Mouse (Mus musculus): ENCODE measurements around the gene Fam129a. TPM values are rescaled to one million over a fixed set of nuclear protein-coding genes. Genes with fewer than 3 reads are reported as not detected.

Gene Fam129a
- polyA plus RNA-seq, 1 experiment, result 6.7 TPM

DNA sequence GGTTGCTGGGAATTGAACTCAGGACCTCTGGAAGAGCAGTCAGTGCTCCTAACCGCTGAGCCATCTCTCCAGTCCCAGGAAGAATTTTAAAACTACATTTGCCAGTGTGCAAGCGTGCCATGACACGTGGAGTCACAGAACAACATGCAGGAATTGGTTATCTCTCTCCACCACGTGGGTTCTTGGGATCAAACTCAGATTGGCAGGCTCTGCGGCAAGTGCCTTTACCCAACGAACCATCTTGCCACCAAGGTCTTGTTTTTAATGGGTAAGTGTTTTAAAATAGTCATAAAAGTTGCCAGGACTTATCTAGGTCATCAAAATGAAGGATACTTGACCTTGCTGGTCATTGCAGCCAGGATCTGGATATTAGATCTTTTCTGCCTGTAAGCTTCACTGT, 187.3 kb downstream of the Fam129a start:
- 73% methylated on average over 6 of the region's 6 CpGs for WGBS
- no peak for DNase-seq (ENCODE audit: low read depth, low spot score)

DNA sequence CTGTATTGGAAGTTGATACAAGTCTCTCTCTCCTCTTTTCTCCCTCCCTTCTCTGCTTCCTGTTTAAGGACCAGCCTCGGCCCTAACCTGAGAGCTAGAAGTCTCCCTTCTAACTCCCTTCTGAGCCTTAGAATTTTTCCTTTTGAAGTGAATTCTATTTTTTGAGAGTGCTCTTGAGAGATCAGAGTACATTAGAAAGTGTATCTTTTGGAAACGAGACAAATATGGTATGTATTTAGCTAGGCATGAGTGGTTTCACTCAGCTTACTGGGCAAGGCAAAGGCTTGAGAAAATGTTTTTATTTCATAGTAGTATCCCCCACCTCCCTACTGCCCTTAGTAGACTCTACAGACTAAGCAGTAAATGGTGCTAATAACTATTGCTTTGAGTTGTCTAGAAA, 188.0 kb downstream of the Fam129a start:
- WGBS, result 32% methylated on average over 2 of the region's 2 CpGs
- DNase-seq (ENCODE audit: low read depth, low spot score), result no peak

DNA sequence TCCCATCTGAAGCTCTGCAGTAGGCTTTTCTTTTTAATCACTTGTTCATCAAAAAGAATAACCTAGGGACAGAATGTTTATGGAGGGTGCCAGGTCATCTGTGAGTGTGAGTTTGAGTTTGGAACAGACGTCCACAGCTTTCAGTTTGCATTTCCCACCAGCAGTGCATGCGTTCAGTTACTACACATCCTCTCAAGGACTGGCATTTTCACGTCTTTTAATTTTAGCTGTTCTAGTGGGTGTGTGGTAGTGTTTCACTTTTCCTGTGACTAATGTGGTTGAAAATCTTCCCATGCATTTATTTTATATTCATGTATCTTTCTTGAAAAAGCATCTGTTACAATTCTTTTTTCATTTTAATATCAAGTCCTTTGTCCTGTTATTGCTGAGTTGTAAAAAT, 193.2 kb downstream of the Fam129a start:
- 74% methylated on average over 3 of the region's 3 CpGs for WGBS
- DNase-seq (ENCODE audit: low read depth, low spot score), result no peak

- 50% methylated on average over 2 of the region's 2 CpGs for WGBS
Observed at GRCm38 (mm10) chr1:151766166-151766565, 195.2 kb downstream of the Fam129a start.

DNA sequence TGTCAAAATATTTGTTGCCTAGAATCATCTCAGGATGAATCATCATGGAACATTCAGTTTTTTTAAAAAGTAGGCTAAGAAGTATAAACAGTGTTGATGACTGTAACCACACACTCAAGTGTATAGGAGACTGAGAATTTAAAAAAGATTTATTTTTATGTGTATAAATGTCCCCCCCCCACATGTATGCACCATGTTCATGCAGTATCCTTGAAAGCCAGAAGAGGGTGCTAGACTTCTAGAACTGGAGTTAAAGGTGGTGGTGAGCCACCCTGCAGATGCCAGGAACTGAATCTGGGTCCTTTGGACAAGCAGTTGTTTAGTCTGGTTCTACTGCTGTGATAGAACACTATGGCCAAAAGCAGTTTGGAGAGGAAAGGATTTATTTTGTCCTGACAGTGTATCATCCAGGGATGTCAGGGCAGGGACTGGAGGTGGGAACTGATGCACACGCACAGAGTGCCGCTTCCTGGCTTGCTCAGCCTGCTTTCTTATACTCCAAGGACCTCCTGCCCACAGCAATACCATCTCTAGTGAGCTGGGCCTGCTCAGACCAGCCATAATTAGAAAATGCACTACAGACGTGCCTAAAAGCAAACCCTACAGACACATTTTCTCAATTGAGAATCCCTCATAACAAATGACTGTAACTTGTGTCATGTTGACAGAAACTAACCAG, 196.1 kb downstream of the Fam129a start:
- WGBS, result 81% methylated on average over 3 of the region's 3 CpGs
- no peak for DNase-seq (ENCODE audit: low read depth, low spot score)

More at GRCm38 (mm10) chr1:151766166-151766565, 195.2 kb downstream of the Fam129a start:
- no peak for DNase-seq (ENCODE audit: low read depth, low spot score)

DNA sequence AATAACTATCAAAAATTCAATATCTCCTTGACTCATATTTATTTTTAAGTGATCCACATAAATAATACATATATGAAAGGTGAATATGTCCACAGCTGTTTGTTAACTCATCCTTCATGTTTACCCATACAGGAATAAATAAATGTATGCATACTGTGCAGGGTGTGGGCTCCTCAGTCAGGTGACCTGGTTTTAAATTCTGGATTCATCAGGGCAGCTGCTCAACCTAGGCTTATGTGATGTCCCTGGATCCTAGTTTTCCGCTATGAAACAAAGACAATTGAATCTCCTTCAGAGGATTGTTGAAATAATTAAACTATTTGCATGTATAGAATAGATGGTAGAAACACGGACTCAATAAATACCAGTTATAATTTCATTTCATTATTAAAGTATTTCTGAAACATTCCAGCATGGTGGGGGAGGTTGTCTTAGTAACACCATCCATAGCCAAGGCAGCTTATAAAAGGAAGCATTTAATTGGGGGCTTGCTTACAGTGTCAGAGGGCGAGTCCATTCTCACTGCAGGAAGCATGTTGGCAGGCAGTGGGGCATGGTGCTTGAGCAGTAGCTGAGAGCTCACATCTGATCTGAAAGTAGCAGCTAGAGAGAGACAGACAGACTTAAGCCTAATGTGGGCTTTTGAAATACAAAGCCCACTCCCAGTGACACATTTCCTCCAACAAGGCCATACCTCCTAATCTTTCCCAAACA, 198.4 kb downstream of the Fam129a start:
- 94% methylated on average over 3 of the region's 3 CpGs for WGBS
- DNase-seq (ENCODE audit: low read depth, low spot score), result no peak

Other genes with a start within 250 kb of the Fam129a start
- gene Ivns1abp, start 226.7 kb upstream of the Fam129a start, polyA plus RNA-seq (2012; rRNA removed), result 66.2 and 106 TPM in 2 replicates
- 7.4 and 14.0 TPM in 2 replicates for gene Swt1, start 142.7 kb upstream of the Fam129a start, polyA plus RNA-seq (2012; rRNA removed)
- gene Trmt1l, start 142.6 kb upstream of the Fam129a start, polyA plus RNA-seq (2012; rRNA removed), result 12.2 and 18.9 TPM in 2 replicates
- 10.3 and 12.5 TPM in 2 replicates for gene Rnf2, start 70.2 kb upstream of the Fam129a start, polyA plus RNA-seq (2012; rRNA removed)
- 4.3 and 11.0 TPM in 2 replicates for gene Edem3, start 184.2 kb downstream of the Fam129a start, polyA plus RNA-seq (2012; rRNA removed)